Mouse (Mus musculus) intestine, embryonic 16.5 days (tissue): ENCODE results near the gene Gprc5b. TPM values are rescaled to one million over a fixed set of nuclear protein-coding genes. Genes with fewer than 3 reads are reported as not detected.

Experiments used
- ATAC-seq: fragments of 200-750 bp; cut with Nextera tagmentation; 2 replicates; pipeline ENCODE4 v1.8.0; 2017; ENCODE audit warnings: moderate TSS enrichment, moderate library complexity
- H3K27ac ChIP-seq: fragments of 300-500 bp; sonication (generic); 2 replicates; pipeline ENCODE4 v1.5.1; 2014; ENCODE audit warnings: mild to moderate bottlenecking, low read length
- H3K27me3 ChIP-seq: fragments of 300-500 bp; sonication (generic); replicated peaks from 2 replicates; pipeline ENCODE4 v1.6.1; 2014; ENCODE audit warnings: low read length, control low read depth, mixed read lengths; ENCODE audit not compliant: control insufficient read depth, insufficient read depth
- H3K36me3 ChIP-seq: fragments of 300-500 bp; sonication (generic); 2 replicates; pipeline ENCODE4 v1.6.1; 2014; ENCODE audit warnings: low read length, control low read depth; ENCODE audit not compliant: control insufficient read depth, insufficient read depth
- H3K4me1 ChIP-seq: fragments of 300-500 bp; sonication (generic); 2 replicates; pipeline ENCODE4 v1.6.1; 2014; ENCODE audit warnings: low read length, control low read depth, mixed read lengths; ENCODE audit not compliant: control insufficient read depth, insufficient read depth
- H3K4me2 ChIP-seq: fragments of 300-500 bp; sonication (generic); 2 replicates; pipeline ENCODE4 v1.6.1; 2014; ENCODE audit warnings: low read depth, low read length, control low read depth
- H3K4me3 ChIP-seq: fragments of 300-500 bp; sonication (generic); 2 replicates; pipeline ENCODE4 v1.5.1; 2014; ENCODE audit warnings: mild to moderate bottlenecking, low read length
- H3K9ac ChIP-seq: fragments of 300-500 bp; sonication (generic); 2 replicates; pipeline ENCODE4 v1.6.1; 2014; ENCODE audit warnings: low read depth, low read length
- H3K9me3 ChIP-seq: fragments of 300-500 bp; sonication (generic); 2 replicates; pipeline ENCODE4 v1.6.1; 2016; ENCODE audit warnings: low read length, control low read depth; ENCODE audit not compliant: control insufficient read depth
- WGBS: fragments of 180-500 bp; shearing (Covaris S2); extraction: QIAGEN DNeasy Blood & Tissue Kit; methylation state at CpG from one replicate; pipeline ENCODE4 v1.1.7; 2014; 5-methylcytosine and 5-hydroxymethylcytosine counted together
- polyA plus RNA-seq: library from polyadenylated mRNA; unstranded; fragments of >200 nt; fragmentation: Nextera tagmentation; extraction: Ambion mirVana; gene quantifications from 2 replicates; pipeline ENCODE4 v1.2.1, GENCODE M21; 2015

Gprc5b gene
- polyA plus RNA-seq, 1 experiment from 2014 or later: 2.8 TPM

GRCm38 (mm10) chr7:119002501-119002900 lies 7.5 kb upstream of the Gprc5b start:
- ATAC-seq: no peak
- H3K4me2 ChIP-seq: no peak overlapping the region
- H3K4me1 ChIP-seq: no peaks in the 10 kb centered on the region
- no peak overlapping the region for H3K9ac ChIP-seq
- H3K27ac ChIP-seq: no peak overlapping the region
- no peaks in the 10 kb centered on the region for H3K27me3 ChIP-seq
- H3K4me3 ChIP-seq: no peak overlapping the region
- WGBS: 63% methylated on average over 2 of the region's 2 CpGs
- H3K36me3 ChIP-seq: no peaks in the 10 kb centered on the region
- no peaks in the 10 kb centered on the region for H3K9me3 ChIP-seq

GRCm38 (mm10) chr7:119001965-119002364 lies 7.0 kb upstream of the Gprc5b start:
- H3K27me3 ChIP-seq: no peaks in the 10 kb centered on the region
- H3K27ac ChIP-seq: no peak overlapping the region
- H3K9ac ChIP-seq: no peak overlapping the region
- no peaks in the 10 kb centered on the region for H3K4me1 ChIP-seq
- 74% methylated on average over 2 of the region's 2 CpGs for WGBS
- no peaks in the 10 kb centered on the region for H3K9me3 ChIP-seq
- no peak for ATAC-seq
- no peaks in the 10 kb centered on the region for H3K36me3 ChIP-seq
- no peak overlapping the region for H3K4me3 ChIP-seq
- H3K4me2 ChIP-seq: no peak overlapping the region

- no peak overlapping the region for H3K4me2 ChIP-seq
- H3K27me3 ChIP-seq: no peaks in the 10 kb centered on the region
- ATAC-seq: no peak
- no peaks in the 10 kb centered on the region for H3K9me3 ChIP-seq
- H3K27ac ChIP-seq: no peak overlapping the region
- no peak overlapping the region for H3K9ac ChIP-seq
- H3K4me3 ChIP-seq: no peak overlapping the region
- peaks cover 7% of the 10 kb centered on the region; the same call in 1 of the 2 replicates for H3K4me1 ChIP-seq
- no peaks in the 10 kb centered on the region for H3K36me3 ChIP-seq
- WGBS: 63% methylated on average over 2 of the region's 2 CpGs
Observed at GRCm38 (mm10) chr7:118999857-119000256, 4.8 kb upstream of the Gprc5b start.

- ATAC-seq: peak; percentile 53
- Histone ChIP-seq H3K4me3 (no peak overlapping the region), H3K27me3 (no peaks in the 10 kb centered on the region), H3K4me2 (peak overlapping the region; percentile 80; the same call in 1 of the 2 replicates), H3K9me3 (no peaks in the 10 kb centered on the region), H3K36me3 (no peaks in the 10 kb centered on the region), H3K27ac (no peak overlapping the region), H3K4me1 (peaks cover 17% of the 10 kb centered on the region), H3K9ac (no peak overlapping the region)
- 6% methylated on average over 13 of the region's 13 CpGs for WGBS
Observed at GRCm38 (mm10) chr7:118996137-118996837, 1.3 kb upstream of the Gprc5b start.

GRCm38 (mm10) chr7:118995671-118996070 lies 660 bp upstream of the Gprc5b start:
- Histone ChIP-seq H3K27me3 (no peaks in the 10 kb centered on the region), H3K4me1 (peaks cover 21% of the 10 kb centered on the region), H3K36me3 (no peaks in the 10 kb centered on the region), H3K9me3 (no peaks in the 10 kb centered on the region), H3K4me2 (peak overlapping the region; percentile 80), H3K27ac (no peak overlapping the region), H3K9ac (no peak overlapping the region), H3K4me3 (peak overlapping the region; percentile 63; the same call in 1 of the 2 replicates)
- whole genome bisulfite sequencing: 13% methylated on average over 14 of the region's 14 CpGs
- peak; percentile 16 for ATAC-seq

GRCm38 (mm10) chr7:118994231-118994842 lies 674 bp downstream of the Gprc5b start:
- WGBS: under 1% methylated on average over 21 of the region's 21 CpGs
- peaks cover 21% of the 10 kb centered on the region for H3K4me1 ChIP-seq
- H3K4me2 ChIP-seq: peak overlapping the region; percentile 80
- H3K36me3 ChIP-seq: no peaks in the 10 kb centered on the region
- no peaks in the 10 kb centered on the region for H3K27me3 ChIP-seq
- peak overlapping the region; percentile 72 for H3K9ac ChIP-seq
- no peak; the same call in 1 of the 2 replicates for ATAC-seq
- peak overlapping the region; percentile 63 for H3K4me3 ChIP-seq
- no peak overlapping the region for H3K27ac ChIP-seq
- H3K9me3 ChIP-seq: no peaks in the 10 kb centered on the region

GRCm38 (mm10) chr7:118993597-118994230 lies 1.3 kb downstream of the Gprc5b start:
- no peaks in the 10 kb centered on the region for H3K36me3 ChIP-seq
- ATAC-seq: no peak
- H3K27me3 ChIP-seq: no peaks in the 10 kb centered on the region
- H3K27ac ChIP-seq: no peak overlapping the region
- peak overlapping the region; percentile 80 for H3K4me2 ChIP-seq
- peak overlapping the region; percentile 72 for H3K9ac ChIP-seq
- H3K9me3 ChIP-seq: no peaks in the 10 kb centered on the region
- 4% methylated on average over 26 of the region's 26 CpGs for WGBS
- peaks cover 21% of the 10 kb centered on the region for H3K4me1 ChIP-seq
- H3K4me3 ChIP-seq: peak overlapping the region; percentile 63

GRCm38 (mm10) chr7:118992623-118993405 lies 2.2 kb downstream of the Gprc5b start:
- Histone ChIP-seq H3K4me3 (0 out of 2 replicates have a peak overlapping the region, but pooled peaks have one; percentile 63), H3K9me3 (no peaks in the 10 kb centered on the region), H3K27me3 (no peaks in the 10 kb centered on the region), H3K4me1 (peaks cover 21% of the 10 kb centered on the region), H3K36me3 (no peaks in the 10 kb centered on the region), H3K9ac (no peak overlapping the region), H3K4me2 (peak overlapping the region; percentile 80; the same call in 1 of the 2 replicates), H3K27ac (no peak overlapping the region)
- ATAC-seq: no peak
- 54% methylated on average over 13 of the region's 13 CpGs for WGBS

- H3K9me3 ChIP-seq: no peaks in the 10 kb centered on the region
- H3K4me1 ChIP-seq: peaks cover 21% of the 10 kb centered on the region
- H3K27me3 ChIP-seq: no peaks in the 10 kb centered on the region
- ATAC-seq: no peak
- no peak overlapping the region for H3K9ac ChIP-seq
- H3K4me2 ChIP-seq: no peak overlapping the region
- H3K36me3 ChIP-seq: no peaks in the 10 kb centered on the region
- 55% methylated on average over 6 of the region's 6 CpGs for WGBS
- no peak overlapping the region for H3K27ac ChIP-seq
- no peak overlapping the region for H3K4me3 ChIP-seq
Observed at GRCm38 (mm10) chr7:118992080-118992560, 2.9 kb downstream of the Gprc5b start.
